Mouse (Mus musculus): ENCODE measurements at regions not wholly inside any gene's neighbourhood (a gene's known extent, or its start where the extent isn't known, plus 50 kb on each side); places are given as distances from the start of the nearest gene placed in this dataset.

DNA sequence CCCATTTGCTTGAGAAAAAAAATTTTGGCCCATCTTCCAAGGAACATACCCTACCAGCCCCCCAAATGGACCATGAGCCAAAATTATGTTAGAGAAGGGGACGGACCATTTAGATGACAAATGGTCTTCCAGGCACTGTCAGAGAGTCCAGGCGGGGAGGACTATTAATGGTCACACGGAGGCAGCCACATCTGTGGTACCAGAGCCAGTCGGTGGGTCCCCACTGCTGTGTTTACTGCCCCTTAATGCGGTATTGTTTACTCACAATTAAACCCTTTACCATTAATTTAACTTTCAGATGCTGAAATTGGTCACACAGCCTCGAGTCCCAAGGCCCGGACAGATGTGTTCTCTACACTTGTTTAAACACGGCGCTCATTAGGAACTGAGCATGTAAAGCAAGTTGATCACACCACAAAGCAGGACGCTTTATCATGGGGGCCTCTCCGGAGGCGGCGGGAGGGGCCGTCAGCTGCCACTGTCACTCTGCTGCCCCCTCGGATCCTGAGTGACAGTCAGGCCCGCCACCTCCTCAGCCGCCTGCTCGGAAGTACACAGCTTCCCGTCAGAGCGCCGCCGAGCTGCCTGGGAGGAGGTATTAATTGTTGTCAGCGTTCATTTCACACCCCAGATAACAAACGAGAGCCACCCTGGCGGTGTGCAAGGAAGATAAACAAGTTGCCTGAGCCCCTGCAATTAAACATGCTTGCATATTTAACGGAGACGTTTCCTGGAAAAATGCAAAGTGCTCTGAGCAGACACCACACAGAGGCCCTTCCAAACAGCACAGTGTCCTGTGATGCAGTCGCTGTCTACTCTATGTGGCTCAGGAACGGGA, 70.6 kb upstream of the Irx3 start:
- TF ChIP-seq CTCF (conservative IDR thresholded peaks at IDR 0.05; ENCODE audit: insufficient read depth, insufficient read length, low read depth, low read length), result no peak
- no peak for TF ChIP-seq POLR2A (IDR thresholded peaks at IDR 0.05; ENCODE audit: low read depth, low read length)

Data from kidney, adult 2 months (tissue).